ENCODE assay signal across 12 mouse cellular contexts in genomic region chr17:49934586-49934985, GRCm38 (mm10).
"Had no signal": no experiment of that assay in that cellular context is flagged by ENCODE, and none has a peak within 500 bp of the region (broad histone marks: within the 10 kb centered on the region; RNA-seq: fewer than 3 reads in every experiment).

No protein-coding gene starts in this region.

- DNase-seq: left cerebral cortex, postnatal 4 days; liver; liver, embryonic 13.5 days; liver, postnatal 0 days; lung, adult 18-20 months; lung, adult 2 months; lung, embryonic 14.5 days; lung, postnatal 10 days; lung, postnatal 14 days; lung, postnatal 36 days; lung, postnatal 4 days; midbrain, embryonic 14.5 days had no signal
